In the genomic region with DNA sequence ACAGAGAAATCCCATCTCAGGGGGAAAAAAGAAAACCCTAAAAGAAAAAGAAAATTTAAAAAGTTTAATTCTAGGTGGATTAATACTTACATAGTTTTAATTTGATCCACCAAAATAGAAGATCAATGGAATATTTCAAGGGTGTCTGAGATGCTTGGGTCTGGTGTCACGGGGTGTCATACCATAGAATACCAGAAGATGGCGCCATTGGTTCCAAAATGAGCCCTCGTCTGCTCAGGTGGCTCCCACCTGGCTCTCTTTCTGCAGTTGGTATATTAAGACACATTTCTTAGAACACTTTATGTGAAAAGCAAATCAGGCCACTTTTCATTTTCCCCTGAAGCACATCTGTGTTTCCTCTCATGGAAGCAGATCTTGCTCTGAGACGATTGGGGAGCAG, we compare ENCODE assay signal across 8 mouse cellular contexts. TPM values are rescaled to one million over a fixed set of nuclear protein-coding genes. Genes with fewer than 3 reads are reported as not detected.
DNase-seq lines count a peak whose midpoint lies in the region; ATAC-seq and TF ChIP-seq lines count a peak whose summit lies in the region.

No protein-coding gene starts in this region.

- peaks cover 12% of the 10 kb centered on the region for H3K9me3 ChIP-seq in embryonic facial prominence, embryonic 10.5 days

- H3K27me3 ChIP-seq in embryonic facial prominence, embryonic 10.5 days (replicated peaks; ENCODE audit: low read depth, poor library complexity, severe bottlenecking): no peaks in the 10 kb centered on the region

- no peak overlapping the region for H3K27ac ChIP-seq in embryonic facial prominence, embryonic 10.5 days (replicated peaks)
- no peak overlapping the region for H3K27ac ChIP-seq in layer of hippocampus, adult 2 months

- peak; percentile 94 for TF ChIP-seq CTCF in layer of hippocampus, adult 2 months (conservative IDR thresholded peaks at IDR 0.05)

- 17% methylated on average over 4 of the region's 4 CpGs for WGBS in embryonic facial prominence, embryonic 10.5 days

- H3K4me3 ChIP-seq in embryonic facial prominence, embryonic 10.5 days: no peak overlapping the region
- H3K4me3 ChIP-seq in layer of hippocampus, adult 2 months: no peak overlapping the region

- DNase-seq in gastrocnemius, adult 18-20 months (ENCODE audit: low spot score): peak; percentile 48
- no peak for DNase-seq in gastrocnemius, adult 8-10 months (ENCODE audit: low spot score in 2 of 2)
- peak; percentile 31 for DNase-seq in urinary bladder, postnatal 25 days (ENCODE audit: low spot score)
- no peak for DNase-seq in urinary bladder, adult 18-20 months (ENCODE audit: low spot score in 2 of 2)
- DNase-seq in embryonic facial prominence, embryonic 10.5 days (ENCODE audit: low spot score): peak; percentile 64
- peak; percentile 48 to 71 for DNase-seq in layer of hippocampus, adult 2 months (ENCODE audit: low spot score in 2 of 2)
- peak; percentile 78 for DNase-seq in testis, postnatal 10 days (ENCODE audit: low spot score)

- peaks cover 4% of the 10 kb centered on the region; the same call in 1 of the 2 replicates for H3K36me3 ChIP-seq in embryonic facial prominence, embryonic 10.5 days (replicated peaks)

- 0 out of 2 replicates have a peak, but pooled peaks cover 6% of the 10 kb centered on the region for H3K4me1 ChIP-seq in embryonic facial prominence, embryonic 10.5 days

- peak; percentile 60 for ATAC-seq in megakaryocyte-erythroid progenitor cell, adult 5-6 weeks (replicated peaks; ENCODE audit: low FRiP score, low TSS enrichment, poor library complexity, severe bottlenecking)

RNA-seq across cellular contexts. Expression of a gene that starts 18.4 kb away (rescaled TPM):
- 10 to 100 TPM; 54.6 to 57.3 TPM for total RNA-seq in gastrocnemius, adult 18-20 months (2021)
- total RNA-seq in gastrocnemius, adult 8-10 months (2022): 10 to 100 TPM; 57.5 to 66.9 (median 60.3) TPM
- 218 and 234 TPM in 2 replicates for polyA plus RNA-seq in embryonic facial prominence, embryonic 10.5 days (2016; fragmentation: Nextera tagmentation; extraction: Ambion mirVana)
- total RNA-seq in layer of hippocampus, adult 2 months (2021): 10 to 100 TPM; 43.9 to 47.0 TPM
- total RNA-seq in megakaryocyte-erythroid progenitor cell, adult 5-6 weeks (2014; fragmentation: Nextera tagmentation): 112 and 193 TPM in 2 replicates
- 59.2 and 86.9 TPM in 2 replicates for total RNA-seq in megakaryocyte-erythroid progenitor cell, adult 5-6 weeks (2017)

RNA-seq across cellular contexts. Expression of a gene that starts 41.3 kb away (rescaled TPM):
- 1 to 10 TPM; 3.6 to 4.3 TPM for total RNA-seq in gastrocnemius, adult 18-20 months (2021)
- total RNA-seq in gastrocnemius, adult 8-10 months (2022): 1 to 10 TPM; 2.9 to 5.0 (median 3.6) TPM
- 0.24 and 0.26 TPM in 2 replicates for polyA plus RNA-seq in embryonic facial prominence, embryonic 10.5 days (2016; fragmentation: Nextera tagmentation; extraction: Ambion mirVana)
- 1 to 10 TPM; 1.7 to 1.8 TPM for total RNA-seq in layer of hippocampus, adult 2 months (2021)
- total RNA-seq in megakaryocyte-erythroid progenitor cell, adult 5-6 weeks (2014; fragmentation: Nextera tagmentation): 10.9 and 15.7 TPM in 2 replicates
- total RNA-seq in megakaryocyte-erythroid progenitor cell, adult 5-6 weeks (2017): 9.1 and 9.7 TPM in 2 replicates

Comparison
In these comparisons a context has a peak if more than half of its experiments do, and no peak if none do; other contexts are left out.
1. DNase-seq: peak in gastrocnemius, adult 18-20 months (single experiment), urinary bladder, postnatal 25 days (single experiment), embryonic facial prominence, embryonic 10.5 days (single experiment), layer of hippocampus, adult 2 months (2 of 2) and testis, postnatal 10 days (single experiment); none in gastrocnemius, adult 8-10 months (0 of 2) and urinary bladder, adult 18-20 months (0 of 2).